Mouse (Mus musculus): ENCODE data around the gene Setdb1. TPM values are rescaled to one million over a fixed set of nuclear protein-coding genes. Genes with fewer than 3 reads are reported as not detected.

Setdb1 gene
- total RNA-seq, 1 experiment = 59.1 TPM

GRCm38 (mm10) chr3:95274453-95274852, 82.5 kb downstream of the Setdb1 start:
- in situ Hi-C loops (cut with MboI; ENCODE audit: low sequenced_read_pairs in 2 of 2, unreplicated experiment in 2 of 2) = no loop called here

More at GRCm38 (mm10) chr3:95274453-95274852, 82.5 kb downstream of the Setdb1 start:
- peaks cover 3% of the 10 kb centered on the region; the same call in 1 of the 2 replicates for H3K36me3 ChIP-seq (ENCODE audit: control insufficient read depth, insufficient read depth, low read length, poor library complexity, severe bottlenecking)
- peaks cover 12 to 24% of the 10 kb centered on the region in 2 experiments for H3K4me1 ChIP-seq (ENCODE audit: control insufficient read depth in 2 of 2, insufficient read depth in 2 of 2, low read length in 2 of 2, poor library complexity in 1 of 2)
- no peak for DNase-seq (ENCODE audit: low read depth, low spot score)
- H3K9me3 ChIP-seq (ENCODE audit: control insufficient read depth, insufficient read depth, low read depth, low read length) = no peaks in the 10 kb centered on the region
- no peak overlapping the region for H3K4me3 ChIP-seq (ENCODE audit: insufficient read depth in 1 of 2, low read depth in 1 of 2, low read length in 2 of 2, poor library complexity in 1 of 2, severe bottlenecking in 1 of 2)
- H3K27ac ChIP-seq (ENCODE audit: insufficient read depth, low read depth, low read length, poor library complexity, severe bottlenecking) = no peak overlapping the region
- TF ChIP-seq ZC3H11A (IDR thresholded peaks at IDR 0.05; ENCODE audit: borderline replicate concordance, low read depth, low read length) (no peak), ZNF384 (IDR thresholded peaks at IDR 0.05; ENCODE audit: low read depth, low read length) (0 out of 2 replicates have a peak, but pooled peaks have one; percentile 38), MAFK (IDR thresholded peaks at IDR 0.05; ENCODE audit: insufficient read depth, low read depth, low read length) (no peak)
- no peak overlapping the region for H3K9ac ChIP-seq (ENCODE audit: insufficient read depth, low read depth, low read length, poor library complexity, severe bottlenecking)

Other genes with a start within 250 kb of the Setdb1 start
- 34.4 and 35.7 TPM in 2 replicates for gene Vps72, start 246.2 kb downstream of the Setdb1 start, total RNA-seq (2012; rRNA removed)
- gene Tmod4, start 232.7 kb downstream of the Setdb1 start, total RNA-seq (2012; rRNA removed) = 0.36 TPM in 1 of 2 replicates, not detected in the other
- gene Scnm1, start 223.2 kb downstream of the Setdb1 start, total RNA-seq (2012; rRNA removed) = 38.1 and 39.2 TPM in 2 replicates
- gene Lysmd1, start 223.1 kb downstream of the Setdb1 start, total RNA-seq (2012; rRNA removed) = 4.4 and 5.1 TPM in 2 replicates
- 1.0 and 1.3 TPM in 2 replicates for gene Tnfaip8l2, start 214.8 kb downstream of the Setdb1 start, total RNA-seq (2012; rRNA removed)
- 15.3 and 34.7 TPM in 2 replicates for gene Sema6c, start 196.7 kb downstream of the Setdb1 start, total RNA-seq (2012; rRNA removed)
- 28.7 and 30.7 TPM in 2 replicates for gene Gabpb2, start 139.3 kb downstream of the Setdb1 start, total RNA-seq (2012; rRNA removed)
- 43.2 and 51.4 TPM in 2 replicates for gene Cdc42se1, start 128.5 kb downstream of the Setdb1 start, total RNA-seq (2012; rRNA removed)
- gene Mllt11, start 125.0 kb downstream of the Setdb1 start, total RNA-seq (2012; rRNA removed) = 5.3 and 10.1 TPM in 2 replicates
- 2.0 and 3.0 TPM in 2 replicates for gene Gm128, start 115.6 kb downstream of the Setdb1 start, total RNA-seq (2012; rRNA removed)
- 6.7 and 16.0 TPM in 2 replicates for gene Bnipl, start 106.0 kb downstream of the Setdb1 start, total RNA-seq (2012; rRNA removed)
- 48.8 and 54.5 TPM in 2 replicates for gene Mindy1, start 75.9 kb downstream of the Setdb1 start, total RNA-seq (2012; rRNA removed)
- gene Prune1, start 75.1 kb downstream of the Setdb1 start, total RNA-seq (2012; rRNA removed) = 26.4 and 29.5 TPM in 2 replicates
- gene Anxa9, start 50.0 kb downstream of the Setdb1 start, total RNA-seq (2012; rRNA removed) = 0.58 and 1.1 TPM in 2 replicates
- gene Cers2, start 42.4 kb downstream of the Setdb1 start, total RNA-seq (2012; rRNA removed) = 87.6 and 101 TPM in 2 replicates
- gene 4930558C23Rik, start 45.6 kb upstream of the Setdb1 start, total RNA-seq (2012; rRNA removed) = 0.31 TPM in 1 of 2 replicates, not detected in the other
- 25.1 and 28.8 TPM in 2 replicates for gene Arnt, start 77.2 kb upstream of the Setdb1 start, total RNA-seq (2012; rRNA removed)
- gene Ctsk, start 142.1 kb upstream of the Setdb1 start, total RNA-seq (2012; rRNA removed) = 0.22 and 0.69 TPM in 2 replicates
- 0.16 and 0.67 TPM in 2 replicates for gene Ctss, start 169.6 kb upstream of the Setdb1 start, total RNA-seq (2012; rRNA removed)
- 24.3 and 24.5 TPM in 2 replicates for gene Hormad1, start 202.5 kb upstream of the Setdb1 start, total RNA-seq (2012; rRNA removed)
- gene Golph3l, start 231.7 kb upstream of the Setdb1 start, total RNA-seq (2012; rRNA removed) = 13.4 and 16.2 TPM in 2 replicates

Data from ES-E14 (cell line).